Comparison of ENCODE assay signal across 9 mouse cellular contexts in the genomic region with DNA sequence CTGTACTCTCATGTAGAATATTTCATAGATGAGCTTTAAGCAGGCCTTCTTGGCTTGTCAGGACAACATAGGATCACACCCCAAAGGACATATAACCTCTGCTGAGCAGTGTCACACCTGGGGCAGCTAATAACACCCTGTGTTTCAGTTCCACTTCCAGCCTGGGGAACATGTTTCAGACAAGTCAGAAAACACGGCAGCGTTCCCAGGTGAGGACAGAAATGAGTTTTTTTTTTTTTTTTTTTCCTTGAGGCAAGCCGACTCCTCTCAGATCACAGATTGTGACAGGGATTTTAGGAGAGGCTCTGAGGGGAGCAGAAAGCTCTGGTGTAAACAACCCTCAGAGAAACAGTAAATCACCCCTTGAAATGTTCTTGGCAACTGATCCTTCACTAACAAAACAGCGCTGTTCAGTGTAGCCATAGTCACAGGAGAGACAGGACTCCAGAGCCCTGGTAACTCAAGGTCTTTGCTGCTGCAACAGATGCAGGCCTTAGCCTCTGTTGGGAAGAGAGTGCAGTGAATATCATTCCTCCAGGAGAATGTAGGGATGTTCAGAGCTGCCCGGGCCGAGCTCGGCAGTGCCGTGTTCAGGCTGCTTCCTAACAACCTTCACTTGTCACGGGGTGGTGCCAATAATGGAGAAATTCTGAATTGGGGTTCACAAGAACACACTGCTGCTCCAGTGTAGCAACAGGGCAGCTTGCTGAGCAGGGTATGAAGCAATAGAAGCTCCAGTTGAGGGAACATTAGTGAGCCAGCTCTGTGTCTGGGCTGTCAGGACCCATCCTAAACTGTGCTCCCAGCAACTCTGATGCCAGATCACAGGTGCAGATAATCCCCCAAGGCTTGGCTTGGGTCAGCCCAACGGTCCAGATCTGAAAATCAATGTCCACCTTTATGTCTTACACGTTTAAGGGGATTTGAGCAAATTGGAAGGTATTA.
DNase-seq lines count a peak whose midpoint lies in the region; ATAC-seq lines count a peak whose summit lies in the region.
"Had no signal": no experiment of that assay in that cellular context is flagged by ENCODE, and none has a peak within 500 bp of the region (broad histone marks: within the 10 kb centered on the region; RNA-seq: fewer than 3 reads in every experiment).

No protein-coding gene starts in this region.

- DNase-seq in adrenal gland, adult (ENCODE audit: inconsistent age in 2 of 2, low spot score in 1 of 2), result peak; percentile 57 to 92
- DNase-seq in adrenal gland, postnatal 4 days (ENCODE audit: low spot score in 2 of 2), result no peak
- DNase-seq in layer of hippocampus, postnatal 36 days, result peak; percentile 11 to 20
- no peak for DNase-seq in layer of hippocampus, adult 9-11 months
- DNase-seq in adrenal gland, postnatal 10 days, result peak; percentile 65
- peak; percentile 21 for DNase-seq in lung, postnatal 14 days
- DNase-seq in heart, adult 8-10 months (ENCODE audit: low spot score), result no peak
- DNase-seq: heart, postnatal 4 days had no signal

- no peak for ATAC-seq in frontal cortex, adult (ENCODE audit: low TSS enrichment)

Comparison
In these comparisons a context has a peak if more than half of its experiments do, and no peak if none do; other contexts are left out.
1. DNase-seq: peak in adrenal gland, adult (2 of 2), layer of hippocampus, postnatal 36 days (2 of 2), adrenal gland, postnatal 10 days (single experiment) and lung, postnatal 14 days (single experiment); none in adrenal gland, postnatal 4 days (0 of 2), layer of hippocampus, adult 9-11 months (single experiment) and heart, adult 8-10 months (single experiment).